Mouse (Mus musculus): Measurements from ENCODE around the gene Fbxo40. TPM values are rescaled to one million over a fixed set of nuclear protein-coding genes. Genes with fewer than 3 reads are reported as not detected.

Fbxo40 gene
- polyA plus RNA-seq, 1 experiment: not detected

GRCm38 (mm10) chr16:36979127-36979526 lies 11.1 kb downstream of the Fbxo40 start:
- Histone ChIP-seq H3K4me3 (replicated peaks; ENCODE audit: control insufficient read depth, low read depth, low read length) (no peak overlapping the region), H3K27ac (ENCODE audit: control insufficient read depth, insufficient read depth, low read depth, low read length, poor library complexity) (no peak overlapping the region), H3K4me1 (ENCODE audit: control insufficient read depth, insufficient read depth, low read length) (no peaks in the 10 kb centered on the region)
- 88% methylated on average over 2 of the region's 2 CpGs for WGBS
- no peak for TF ChIP-seq POLR2A (IDR thresholded peaks at IDR 0.05; ENCODE audit: borderline replicate concordance, control insufficient read depth, low read depth, low read length)
- no peak for TF ChIP-seq CTCF (IDR thresholded peaks at IDR 0.05; ENCODE audit: control insufficient read depth, insufficient read depth, low read length)

GRCm38 (mm10) chr16:36963415-36963814 lies 26.9 kb downstream of the Fbxo40 start:
- no peak overlapping the region for H3K27ac ChIP-seq (ENCODE audit: control insufficient read depth, insufficient read depth, low read depth, low read length, poor library complexity)
- no peak overlapping the region for H3K4me3 ChIP-seq (replicated peaks; ENCODE audit: control insufficient read depth, low read depth, low read length)
- TF ChIP-seq POLR2A (IDR thresholded peaks at IDR 0.05; ENCODE audit: borderline replicate concordance, control insufficient read depth, low read depth, low read length): no peak
- TF ChIP-seq CTCF (IDR thresholded peaks at IDR 0.05; ENCODE audit: control insufficient read depth, insufficient read depth, low read length): no peak
- no peaks in the 10 kb centered on the region for H3K4me1 ChIP-seq (ENCODE audit: control insufficient read depth, insufficient read depth, low read length)
- WGBS: 90% methylated on average over 4 of the region's 4 CpGs

DNA sequence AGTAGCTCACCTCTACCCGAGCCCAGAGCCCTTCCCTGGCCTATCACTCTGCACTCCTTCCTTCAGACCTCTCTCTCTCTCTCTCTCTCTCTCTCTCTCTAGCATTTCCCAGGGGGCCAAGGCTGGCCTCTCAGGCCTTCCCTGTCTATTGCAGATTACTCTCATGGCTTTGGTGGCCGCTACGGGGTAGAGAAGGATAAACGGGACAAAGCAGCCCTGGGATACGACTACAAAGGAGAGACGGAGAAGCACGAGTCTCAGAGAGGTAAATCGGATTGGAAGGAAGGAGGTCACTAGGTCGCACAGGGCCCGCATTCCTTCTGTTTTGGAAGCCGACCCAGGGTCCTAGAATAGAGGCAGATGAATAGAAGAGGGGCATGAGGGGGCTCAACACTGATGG lies 35.2 kb downstream of the Fbxo40 start:
- WGBS: 90% methylated on average over 11 of the region's 11 CpGs
- Histone ChIP-seq H3K27ac (ENCODE audit: control insufficient read depth, insufficient read depth, low read depth, low read length, poor library complexity) (no peak overlapping the region), H3K4me1 (ENCODE audit: control insufficient read depth, insufficient read depth, low read length) (no peaks in the 10 kb centered on the region), H3K4me3 (replicated peaks; ENCODE audit: control insufficient read depth, low read depth, low read length) (no peak overlapping the region)
- TF ChIP-seq POLR2A (IDR thresholded peaks at IDR 0.05; ENCODE audit: borderline replicate concordance, control insufficient read depth, low read depth, low read length) (no peak), CTCF (IDR thresholded peaks at IDR 0.05; ENCODE audit: control insufficient read depth, insufficient read depth, low read length) (no peak)

- 86% methylated on average over 4 of the region's 4 CpGs for WGBS
- Histone ChIP-seq H3K27ac (ENCODE audit: control insufficient read depth, insufficient read depth, low read depth, low read length, poor library complexity) (no peak overlapping the region), H3K4me3 (replicated peaks; ENCODE audit: control insufficient read depth, low read depth, low read length) (no peak overlapping the region), H3K4me1 (ENCODE audit: control insufficient read depth, insufficient read depth, low read length) (no peaks in the 10 kb centered on the region)
- no peak for TF ChIP-seq CTCF (IDR thresholded peaks at IDR 0.05; ENCODE audit: control insufficient read depth, insufficient read depth, low read length)
- TF ChIP-seq POLR2A (IDR thresholded peaks at IDR 0.05; ENCODE audit: borderline replicate concordance, control insufficient read depth, low read depth, low read length): no peak
Observed at GRCm38 (mm10) chr16:36951029-36951428, 39.2 kb downstream of the Fbxo40 start.

DNA sequence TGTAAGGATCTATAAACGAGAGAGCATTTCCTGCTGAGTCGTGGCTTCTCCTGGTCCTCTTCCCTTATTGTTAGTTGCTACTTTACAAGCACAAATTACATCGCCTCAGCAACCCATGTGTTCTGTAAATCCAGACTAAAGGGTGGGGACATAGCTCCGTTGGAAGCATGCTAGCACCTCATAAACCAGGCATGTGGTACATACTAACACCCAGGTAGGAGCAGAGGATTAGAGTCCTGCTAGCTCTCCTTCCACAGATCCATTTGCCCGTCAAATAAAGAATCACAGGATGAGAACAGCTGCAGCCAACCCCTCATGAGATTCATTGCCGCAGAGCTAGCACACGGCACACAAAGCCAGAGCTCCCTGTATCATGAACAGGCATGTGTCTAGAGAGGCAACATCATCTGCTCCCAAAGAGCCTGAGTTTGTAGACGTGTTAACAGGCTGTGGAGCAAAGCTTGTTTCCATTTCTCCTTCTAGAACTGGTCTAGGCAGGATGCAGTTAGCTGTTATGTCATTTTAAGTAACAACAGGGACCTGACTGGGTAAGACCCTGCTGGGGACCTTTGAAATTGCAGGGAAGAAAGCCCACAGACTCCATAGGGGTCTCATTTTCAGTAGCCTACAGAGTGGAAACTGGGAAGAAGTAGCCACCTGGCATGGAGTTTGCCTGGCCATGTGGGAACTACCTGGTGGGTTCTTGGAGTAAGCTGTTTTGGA lies 40.5 kb downstream of the Fbxo40 start:
- TF ChIP-seq POLR2A (IDR thresholded peaks at IDR 0.05; ENCODE audit: borderline replicate concordance, control insufficient read depth, low read depth, low read length): no peak
- no peak for TF ChIP-seq CTCF (IDR thresholded peaks at IDR 0.05; ENCODE audit: control insufficient read depth, insufficient read depth, low read length)
- no peak overlapping the region for H3K27ac ChIP-seq (ENCODE audit: control insufficient read depth, insufficient read depth, low read depth, low read length, poor library complexity)
- 79% methylated on average over 8 of the region's 8 CpGs for WGBS
- no peaks in the 10 kb centered on the region for H3K4me1 ChIP-seq (ENCODE audit: control insufficient read depth, insufficient read depth, low read length)
- no peak overlapping the region for H3K4me3 ChIP-seq (replicated peaks; ENCODE audit: control insufficient read depth, low read depth, low read length)

GRCm38 (mm10) chr16:36947646-36948197 lies 42.5 kb downstream of the Fbxo40 start:
- WGBS: 83% methylated on average over 4 of the region's 4 CpGs
- TF ChIP-seq POLR2A (IDR thresholded peaks at IDR 0.05; ENCODE audit: borderline replicate concordance, control insufficient read depth, low read depth, low read length): no peak
- Histone ChIP-seq H3K4me3 (replicated peaks; ENCODE audit: control insufficient read depth, low read depth, low read length) (no peak overlapping the region), H3K27ac (ENCODE audit: control insufficient read depth, insufficient read depth, low read depth, low read length, poor library complexity) (no peak overlapping the region), H3K4me1 (ENCODE audit: control insufficient read depth, insufficient read depth, low read length) (no peaks in the 10 kb centered on the region)

DNA sequence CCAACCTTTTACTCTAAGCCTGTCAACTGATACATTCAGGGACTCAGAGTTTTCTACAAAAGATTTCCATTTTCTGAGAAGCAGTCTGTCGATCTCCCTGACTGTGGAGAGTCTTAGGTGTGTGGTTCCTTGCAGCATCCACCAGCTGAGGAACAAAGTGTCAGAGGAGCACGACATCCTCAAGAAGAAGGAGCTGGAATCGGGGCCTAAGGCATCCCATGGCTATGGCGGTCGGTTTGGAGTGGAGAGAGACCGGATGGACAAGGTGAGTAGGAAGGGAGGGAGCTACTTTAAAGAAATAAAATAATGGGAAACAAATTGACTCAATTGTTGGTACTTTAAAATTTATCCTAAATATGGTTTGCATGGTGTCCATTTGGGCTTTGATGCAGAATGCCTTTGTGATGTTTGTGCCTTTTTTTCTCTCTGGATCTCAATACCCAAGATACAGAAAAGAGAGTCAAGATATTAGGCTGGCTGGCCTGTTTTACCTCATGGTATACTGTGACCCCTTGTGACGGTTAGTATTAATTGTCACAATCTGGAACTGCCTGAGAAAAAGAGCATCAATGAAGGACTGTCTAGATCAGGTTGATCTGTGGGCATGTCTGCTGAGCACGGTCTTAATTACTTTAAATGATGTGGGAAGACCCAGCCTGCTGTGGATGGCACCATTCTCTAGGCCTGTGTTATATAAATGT lies 43.7 kb downstream of the Fbxo40 start:
- H3K4me1 ChIP-seq (ENCODE audit: control insufficient read depth, insufficient read depth, low read length): peaks cover 2% of the 10 kb centered on the region; the same call in 1 of the 2 replicates
- 88% methylated on average over 8 of the region's 8 CpGs for WGBS
- TF ChIP-seq CTCF (IDR thresholded peaks at IDR 0.05; ENCODE audit: control insufficient read depth, insufficient read depth, low read length) (no peak), POLR2A (IDR thresholded peaks at IDR 0.05; ENCODE audit: borderline replicate concordance, control insufficient read depth, low read depth, low read length) (no peak)
- H3K4me3 ChIP-seq (replicated peaks; ENCODE audit: control insufficient read depth, low read depth, low read length): no peak overlapping the region
- H3K27ac ChIP-seq (ENCODE audit: control insufficient read depth, insufficient read depth, low read depth, low read length, poor library complexity): no peak overlapping the region

DNA sequence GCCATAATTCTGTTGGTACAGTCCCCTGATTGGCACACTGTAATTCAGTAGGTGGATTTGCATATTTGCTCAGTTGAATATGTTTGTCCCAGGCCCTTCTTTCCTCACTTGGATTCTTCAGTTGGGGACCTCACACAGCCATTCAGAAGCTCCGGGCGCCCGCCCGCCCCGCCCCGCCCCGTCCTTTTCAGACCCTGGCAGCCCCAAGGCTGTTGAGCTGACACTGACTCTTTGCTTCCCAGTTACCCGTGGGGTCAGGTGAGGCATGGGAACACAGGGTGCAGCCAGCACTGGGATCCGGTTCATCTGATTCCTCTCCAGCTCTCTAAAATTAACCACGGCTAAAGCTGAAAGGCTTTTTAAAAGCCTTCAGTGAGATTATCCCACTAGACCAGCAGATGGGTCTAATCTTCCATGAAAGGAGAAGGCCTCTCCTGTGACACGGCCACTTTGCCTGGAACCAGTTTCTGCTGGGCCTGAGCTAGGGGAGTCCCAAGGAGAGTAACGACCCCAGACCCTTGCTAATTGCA lies 45.3 kb downstream of the Fbxo40 start:
- 92% methylated on average over 12 of the region's 12 CpGs for WGBS
- peaks cover 2% of the 10 kb centered on the region; the same call in 1 of the 2 replicates for H3K4me1 ChIP-seq (ENCODE audit: control insufficient read depth, insufficient read depth, low read length)
- no peak overlapping the region for H3K27ac ChIP-seq (ENCODE audit: control insufficient read depth, insufficient read depth, low read depth, low read length, poor library complexity)
- H3K4me3 ChIP-seq (replicated peaks; ENCODE audit: control insufficient read depth, low read depth, low read length): no peak overlapping the region
- no peak for TF ChIP-seq CTCF (IDR thresholded peaks at IDR 0.05; ENCODE audit: control insufficient read depth, insufficient read depth, low read length)
- no peak for TF ChIP-seq POLR2A (IDR thresholded peaks at IDR 0.05; ENCODE audit: borderline replicate concordance, control insufficient read depth, low read depth, low read length)

All from bone marrow, adult 2 months (tissue).